Mouse (Mus musculus) embryo, embryonic 9.5 days (tissue): ENCODE measurements at regions not wholly inside any gene's neighbourhood (a gene's known extent, or its start where the extent isn't known, plus 50 kb on each side); places are given as distances from the start of the nearest gene placed in this dataset.

Experiments
- DNase-seq: peaks from one replicate; pipeline ENCODE4 v3.0.0-alpha.2; 2017; ENCODE audit errors: extremely low spot score

GRCm38 (mm10) chr17:61696717-61697116 lies 1184.4 kb downstream of the Efna5 start:
- no peak for DNase-seq

- peak; percentile 3 for DNase-seq
Observed at GRCm38 (mm10) chr17:61686325-61686724, 1194.8 kb downstream of the Efna5 start.

- DNase-seq = no peak
Observed at GRCm38 (mm10) chr17:61684524-61684923, 1196.6 kb downstream of the Efna5 start.

GRCm38 (mm10) chr17:61670651-61671050 lies 1210.5 kb downstream of the Efna5 start:
- DNase-seq = no peak

- no peak for DNase-seq
Observed at GRCm38 (mm10) chr17:61667428-61667827, 1213.7 kb downstream of the Efna5 start.

- no peak for DNase-seq
Observed at GRCm38 (mm10) chr17:61664926-61665325, 1216.2 kb downstream of the Efna5 start.

GRCm38 (mm10) chr17:61647576-61647975 lies 1233.5 kb downstream of the Efna5 start:
- DNase-seq = no peak

- no peak for DNase-seq
Observed at GRCm38 (mm10) chr17:61608286-61608685, 1272.8 kb downstream of the Efna5 start.

- DNase-seq = no peak
Observed at GRCm38 (mm10) chr17:61606729-61607481, 1274.2 kb downstream of the Efna5 start.

GRCm38 (mm10) chr17:61604246-61604645 lies 1276.9 kb downstream of the Efna5 start:
- no peak for DNase-seq

- no peak for DNase-seq
Observed at GRCm38 (mm10) chr17:61589255-61589654, 1291.9 kb downstream of the Efna5 start.

- no peak for DNase-seq
Observed at GRCm38 (mm10) chr17:61578895-61579294, 1302.2 kb downstream of the Efna5 start.

- DNase-seq = no peak
Observed at GRCm38 (mm10) chr17:61570933-61571332, 1310.2 kb downstream of the Efna5 start.
